Mouse (Mus musculus) midbrain, embryonic 14.5 days (tissue): ENCODE results near the gene Foxg1. TPM values are rescaled to one million over a fixed set of nuclear protein-coding genes. Genes with fewer than 3 reads are reported as not detected.

Experiments used
- ATAC-seq: fragments of 200-750 bp; cut with Nextera tagmentation; 2 replicates; pipeline ENCODE4 v1.8.0; 2017; ENCODE audit warnings: moderate number of reproducible peaks, moderate library complexity; ENCODE audit not compliant: low FRiP score, low TSS enrichment
- DNase-seq: peaks from one replicate; pipeline ENCODE4 v3.0.0-alpha.2; 2015
- H3K27ac ChIP-seq: fragments of 300-500 bp; sonication (generic); replicated peaks from 2 replicates; pipeline ENCODE4 v1.5.1; 2014; ENCODE audit warnings: mild to moderate bottlenecking, low read depth, low read length, moderate library complexity
- H3K27me3 ChIP-seq: fragments of 300-500 bp; sonication (generic); 2 replicates; pipeline ENCODE4 v1.6.1; 2014; ENCODE audit warnings: low read length, control low read depth, mixed read lengths; ENCODE audit not compliant: control insufficient read depth, insufficient read depth
- H3K36me3 ChIP-seq: fragments of 300-500 bp; sonication (generic); 2 replicates; pipeline ENCODE4 v1.6.1; 2014; ENCODE audit warnings: low read length, control low read depth; ENCODE audit not compliant: control insufficient read depth, insufficient read depth
- H3K4me1 ChIP-seq: fragments of 300-500 bp; sonication (generic); 2 replicates; pipeline ENCODE4 v1.6.1; 2014; ENCODE audit warnings: mild to moderate bottlenecking, antibody characterized with exemption, low read length, control low read depth; ENCODE audit not compliant: control insufficient read depth, insufficient read depth
- H3K4me2 ChIP-seq: fragments of 300-500 bp; sonication (generic); 2 replicates; pipeline ENCODE4 v1.6.1; 2014; ENCODE audit warnings: mild to moderate bottlenecking, low read length, moderate library complexity
- H3K4me3 ChIP-seq: fragments of 300-500 bp; sonication (generic); replicated peaks from 2 replicates; pipeline ENCODE4 v1.5.1; 2014; ENCODE audit warnings: low read depth, low read length
- H3K9ac ChIP-seq: fragments of 300-500 bp; sonication (generic); replicated peaks from 2 replicates; pipeline ENCODE4 v1.6.1; 2014; ENCODE audit warnings: mild to moderate bottlenecking, low read length, moderate library complexity
- H3K9me3 ChIP-seq: fragments of 300-500 bp; sonication (generic); 2 replicates; pipeline ENCODE4 v1.6.1; 2016; ENCODE audit warnings: low read length, control low read depth, mixed read lengths; ENCODE audit not compliant: control insufficient read depth
- WGBS: fragments of 180-500 bp; shearing (Covaris S2); extraction: QIAGEN DNeasy Blood & Tissue Kit; methylation state at CpG from one replicate; pipeline ENCODE4 v1.1.7; 2014; 5-methylcytosine and 5-hydroxymethylcytosine counted together
- polyA plus RNA-seq: library from polyadenylated mRNA; unstranded; fragments of >200 nt; fragmentation: Nextera tagmentation; extraction: Ambion mirVana; gene quantifications from 2 replicates; pipeline ENCODE4 v1.2.1, GENCODE M21; 2014

Foxg1 gene
- polyA plus RNA-seq, 1 experiment from 2014 or later, result 0.28 TPM

DNA sequence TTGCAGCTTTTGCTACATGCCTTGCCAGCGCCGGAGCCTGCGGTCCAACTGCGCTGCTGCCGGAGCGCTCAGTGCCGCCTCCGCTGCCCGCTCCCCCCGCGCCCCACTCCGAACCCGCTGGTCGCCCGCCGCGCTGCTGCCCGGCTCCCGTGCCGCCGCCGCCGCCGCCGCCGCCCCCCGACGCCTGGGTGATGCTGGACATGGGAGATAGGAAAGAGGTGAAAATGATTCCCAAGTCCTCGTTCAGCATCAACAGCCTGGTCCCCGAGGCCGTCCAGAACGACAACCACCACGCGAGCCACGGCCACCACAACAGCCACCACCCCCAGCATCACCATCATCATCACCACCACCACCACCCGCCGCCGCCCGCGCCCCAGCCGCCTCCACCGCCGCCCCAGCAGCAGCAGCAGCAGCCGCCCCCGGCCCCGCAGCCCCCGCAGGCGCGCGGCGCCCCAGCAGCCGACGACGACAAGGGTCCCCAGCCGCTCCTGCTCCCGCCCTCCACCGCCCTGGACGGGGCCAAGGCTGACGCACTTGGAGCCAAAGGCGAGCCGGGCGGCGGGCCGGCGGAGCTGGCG is 1.9 kb downstream of the Foxg1 start:
- Histone ChIP-seq H3K4me3 (no peak overlapping the region), H3K9ac (no peak overlapping the region), H3K4me2 (peak overlapping the region; percentile 44), H3K27ac (no peak overlapping the region), H3K27me3 (peaks cover 71% of the 10 kb centered on the region), H3K4me1 (no peaks in the 10 kb centered on the region), H3K36me3 (no peaks in the 10 kb centered on the region), H3K9me3 (no peaks in the 10 kb centered on the region)
- ATAC-seq, result no peak
- DNase-seq, result peak; percentile 14
- under 1% methylated on average over 52 of the region's 66 CpGs for WGBS

DNA sequence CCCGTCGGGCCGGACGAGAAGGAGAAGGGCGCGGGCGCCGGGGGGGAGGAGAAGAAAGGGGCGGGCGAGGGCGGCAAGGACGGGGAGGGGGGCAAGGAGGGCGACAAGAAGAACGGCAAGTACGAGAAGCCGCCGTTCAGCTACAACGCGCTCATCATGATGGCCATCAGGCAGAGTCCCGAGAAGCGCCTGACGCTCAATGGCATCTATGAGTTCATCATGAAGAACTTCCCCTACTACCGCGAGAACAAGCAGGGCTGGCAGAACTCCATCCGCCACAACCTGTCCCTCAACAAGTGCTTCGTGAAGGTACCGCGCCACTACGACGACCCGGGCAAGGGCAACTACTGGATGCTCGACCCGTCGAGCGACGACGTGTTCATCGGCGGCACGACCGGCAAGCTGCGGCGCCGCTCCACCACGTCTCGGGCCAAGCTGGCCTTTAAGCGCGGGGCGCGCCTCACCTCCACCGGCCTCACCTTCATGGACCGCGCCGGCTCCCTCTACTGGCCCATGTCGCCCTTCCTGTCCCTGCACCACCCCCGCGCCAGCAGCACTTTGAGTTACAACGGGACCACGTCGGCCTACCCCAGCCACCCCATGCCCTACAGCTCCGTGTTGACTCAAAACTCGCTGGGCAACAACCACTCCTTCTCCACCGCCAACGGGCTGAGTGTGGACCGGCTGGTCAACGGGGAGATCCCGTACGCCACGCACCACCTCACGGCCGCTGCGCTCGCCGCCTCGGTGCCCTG is 2.6 kb downstream of the Foxg1 start, which contains the start of gene Gm43517:
Gm43517 (plus strand) TSS at position 299 of the 755 bp plus-strand sequence.
- Histone ChIP-seq H3K27ac (no peak within 1 kb of the TSS), H3K4me1 (no peaks in the 10 kb centered on the region), H3K9me3 (no peaks in the 10 kb centered on the region), H3K4me2 (peak within 1 kb of the TSS; percentile 44), H3K4me3 (peak within 1 kb of the TSS; percentile 25), H3K36me3 (no peaks in the 10 kb centered on the region), H3K9ac (no peak within 1 kb of the TSS), H3K27me3 (peaks cover 71% of the 10 kb centered on the region)
- under 1% methylated on average over 67 of the region's 75 CpGs for WGBS
- DNase-seq (peak; percentile 54), ATAC-seq (0 out of 2 replicates have a peak, but pooled peaks have one; percentile 18)

DNA sequence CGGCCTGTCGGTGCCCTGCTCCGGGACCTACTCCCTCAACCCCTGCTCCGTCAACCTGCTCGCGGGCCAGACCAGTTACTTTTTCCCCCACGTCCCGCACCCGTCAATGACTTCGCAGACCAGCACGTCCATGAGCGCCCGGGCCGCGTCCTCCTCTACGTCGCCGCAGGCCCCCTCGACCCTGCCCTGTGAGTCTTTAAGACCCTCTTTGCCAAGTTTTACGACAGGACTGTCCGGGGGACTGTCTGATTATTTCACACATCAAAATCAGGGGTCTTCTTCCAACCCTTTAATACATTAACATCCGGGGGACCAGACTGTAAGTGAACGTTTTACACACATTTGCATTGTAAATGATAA is 3.2 kb downstream of the Foxg1 start:
- peak; percentile 46 for DNase-seq
- H3K4me1 ChIP-seq, result no peaks in the 10 kb centered on the region
- H3K9ac ChIP-seq, result no peak overlapping the region
- no peak overlapping the region for H3K4me2 ChIP-seq
- WGBS, result 1% methylated on average over 23 of the region's 23 CpGs
- no peaks in the 10 kb centered on the region for H3K36me3 ChIP-seq
- no peak overlapping the region for H3K4me3 ChIP-seq
- no peak overlapping the region for H3K27ac ChIP-seq
- ATAC-seq, result no peak
- H3K9me3 ChIP-seq, result no peaks in the 10 kb centered on the region
- H3K27me3 ChIP-seq, result peaks cover 71% of the 10 kb centered on the region

DNA sequence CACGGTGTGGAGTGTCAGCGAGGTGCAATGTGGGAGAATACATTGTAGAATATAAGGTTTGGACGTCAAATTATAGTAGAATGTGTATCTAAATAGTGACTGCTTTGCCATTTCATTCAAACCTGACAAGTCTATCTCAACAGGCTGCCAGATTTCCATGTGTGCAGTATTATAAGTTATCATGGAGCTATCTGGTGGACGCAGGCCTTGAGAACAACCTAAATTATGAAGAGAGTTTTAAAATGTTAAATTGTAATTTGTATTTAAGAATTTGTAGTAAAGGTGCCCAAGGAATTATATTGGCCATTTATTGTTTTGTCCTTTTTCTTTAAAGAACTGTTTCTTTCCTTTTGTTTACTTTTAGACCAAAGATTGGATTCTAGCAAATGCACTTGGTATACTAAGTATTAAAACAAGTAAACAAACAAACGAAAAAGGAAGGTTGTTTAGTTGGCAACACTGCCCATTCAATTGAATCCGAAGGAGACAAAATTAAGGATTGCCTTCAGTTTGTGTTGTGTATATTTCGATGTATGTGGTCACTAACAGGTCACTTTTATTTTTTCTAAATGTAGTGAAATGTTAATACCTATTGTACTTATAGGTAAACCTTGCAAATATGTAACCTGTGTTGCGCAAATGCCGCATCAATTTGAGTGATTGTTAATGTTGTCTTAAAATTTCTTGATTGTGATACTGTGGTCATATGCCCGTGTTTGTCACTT is 3.8 kb downstream of the Foxg1 start:
- 9% methylated on average over 10 of the region's 10 CpGs for whole genome bisulfite sequencing
- DNase-seq, result peak; percentile 63
- Histone ChIP-seq H3K27ac (no peak overlapping the region), H3K9me3 (no peaks in the 10 kb centered on the region), H3K9ac (no peak overlapping the region), H3K36me3 (no peaks in the 10 kb centered on the region), H3K4me3 (no peak overlapping the region), H3K4me1 (no peaks in the 10 kb centered on the region), H3K27me3 (peaks cover 72% of the 10 kb centered on the region), H3K4me2 (no peak overlapping the region)
- no peak for ATAC-seq

DNA sequence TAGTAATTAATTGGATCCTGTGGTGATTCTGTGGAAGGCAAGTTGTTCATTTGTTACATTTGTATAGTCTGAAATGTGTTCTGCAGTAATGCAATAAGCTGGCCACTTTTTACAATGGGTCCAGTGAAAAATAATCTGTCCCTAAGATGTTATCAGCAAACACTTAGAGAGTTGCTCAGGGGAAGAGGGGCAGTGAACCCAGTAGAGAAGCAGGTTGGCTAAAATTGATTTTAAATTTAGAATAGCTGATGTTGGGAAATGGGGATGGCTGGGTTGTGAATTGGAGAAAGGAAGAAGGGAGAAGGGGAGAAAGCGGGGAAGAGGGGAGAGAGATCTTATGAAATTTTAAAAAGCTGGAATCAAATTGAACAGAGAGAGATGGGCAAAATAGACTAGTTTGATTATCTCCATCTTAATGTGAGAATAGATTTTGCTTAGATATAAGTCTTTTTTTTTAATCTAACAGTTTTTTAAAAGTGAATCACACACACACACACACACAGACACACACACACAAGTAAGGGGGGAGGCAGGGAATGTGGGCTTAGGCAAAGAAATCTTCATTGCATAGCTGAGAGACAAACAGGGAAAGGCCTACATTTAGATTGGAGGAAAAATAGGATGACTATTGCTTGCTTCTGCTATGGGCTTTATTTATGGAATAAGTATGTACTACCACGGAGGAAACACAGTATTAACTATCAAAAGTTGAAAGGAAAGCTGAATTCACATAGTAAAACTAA is 5.6 kb downstream of the Foxg1 start:
- Histone ChIP-seq H3K27me3 (peaks cover 71% of the 10 kb centered on the region), H3K9me3 (no peaks in the 10 kb centered on the region), H3K4me3 (no peak overlapping the region), H3K9ac (no peak overlapping the region), H3K4me2 (no peak overlapping the region), H3K27ac (no peak overlapping the region), H3K36me3 (no peaks in the 10 kb centered on the region), H3K4me1 (no peaks in the 10 kb centered on the region)
- ATAC-seq, result no peak
- WGBS, result 14% methylated on average over 2 of the region's 2 CpGs
- DNase-seq, result peak; percentile 15

DNA sequence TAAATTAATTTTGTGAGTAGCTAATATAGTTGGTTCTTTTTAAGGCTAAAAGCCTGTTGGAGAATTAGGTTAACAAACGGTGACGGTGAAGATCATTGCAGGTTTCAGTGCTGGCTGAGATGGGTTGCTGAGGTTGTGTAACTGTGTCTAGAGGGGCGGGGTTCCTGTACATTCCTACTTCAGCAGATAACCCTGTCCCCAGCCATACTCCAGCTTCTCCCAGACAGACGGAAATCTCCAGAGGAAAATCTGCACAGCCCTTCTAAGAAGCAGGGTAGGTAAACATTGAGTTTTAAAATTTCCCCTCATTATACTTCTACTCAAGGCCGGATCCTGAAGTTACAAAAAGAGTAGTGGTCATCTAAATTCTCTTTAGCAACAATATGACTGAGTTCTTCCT is 7.2 kb downstream of the Foxg1 start:
- Histone ChIP-seq H3K27me3 (peaks cover 72% of the 10 kb centered on the region), H3K4me2 (no peak overlapping the region), H3K36me3 (no peaks in the 10 kb centered on the region), H3K4me1 (no peaks in the 10 kb centered on the region), H3K9ac (no peak overlapping the region), H3K9me3 (no peaks in the 10 kb centered on the region), H3K4me3 (no peak overlapping the region), H3K27ac (no peak overlapping the region)
- WGBS, result 2% methylated on average over 5 of the region's 5 CpGs
- ATAC-seq (no peak), DNase-seq (no peak)

DNA sequence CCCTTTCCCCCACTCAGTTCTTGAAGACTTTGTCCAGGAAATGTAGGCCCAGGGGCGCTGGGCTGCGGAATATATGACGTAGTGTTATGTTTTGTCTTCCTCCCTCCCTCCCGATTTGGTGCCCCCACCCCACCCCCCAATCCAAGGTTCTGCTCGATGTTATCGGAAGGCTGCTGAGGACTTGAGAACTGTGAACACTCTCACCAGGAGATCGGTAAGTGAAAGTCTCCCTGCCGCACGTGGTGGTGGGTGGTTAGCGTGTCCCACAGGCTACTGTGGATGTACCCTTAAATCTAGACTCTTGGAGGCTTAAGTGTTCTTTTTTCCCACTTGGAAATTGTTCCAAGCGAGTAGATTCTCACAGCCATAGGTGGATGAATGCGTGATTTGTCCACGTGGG is 7.8 kb downstream of the Foxg1 start:
- H3K4me1 ChIP-seq, result no peaks in the 10 kb centered on the region
- DNase-seq (peak; percentile 26), ATAC-seq (no peak)
- 3% methylated on average over 13 of the region's 13 CpGs for WGBS
- H3K9ac ChIP-seq, result no peak overlapping the region
- no peak overlapping the region for H3K27ac ChIP-seq
- no peak overlapping the region for H3K4me2 ChIP-seq
- H3K9me3 ChIP-seq, result no peaks in the 10 kb centered on the region
- H3K27me3 ChIP-seq, result peaks cover 72% of the 10 kb centered on the region
- H3K4me3 ChIP-seq, result no peak overlapping the region
- H3K36me3 ChIP-seq, result no peaks in the 10 kb centered on the region

DNA sequence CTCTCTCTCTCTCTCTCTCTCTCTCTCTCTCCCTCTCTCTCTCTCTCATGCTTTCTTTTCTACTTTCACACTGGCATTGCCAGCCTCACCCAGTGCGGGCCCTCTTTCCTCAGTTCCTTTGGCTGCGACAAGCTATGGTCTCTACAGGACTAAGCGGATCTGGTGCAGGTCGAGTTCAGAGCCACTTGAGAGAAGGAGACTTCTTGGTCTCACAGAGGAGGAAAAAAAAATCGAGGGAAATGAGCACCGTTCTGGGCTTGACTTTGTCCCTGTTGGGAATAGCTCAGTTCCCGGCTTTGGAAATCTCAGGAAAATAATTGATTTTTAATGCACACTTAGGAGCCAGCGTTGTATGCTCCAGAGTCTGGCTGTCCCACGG is 8.5 kb downstream of the Foxg1 start:
- under 1% methylated on average over 9 of the region's 9 CpGs for WGBS
- no peak for DNase-seq
- Histone ChIP-seq H3K36me3 (no peaks in the 10 kb centered on the region), H3K4me2 (peak overlapping the region; percentile 42), H3K4me3 (0 out of 2 replicates have a peak overlapping the region, but pooled peaks have one; percentile 22), H3K27ac (no peak overlapping the region), H3K9ac (no peak overlapping the region), H3K4me1 (no peaks in the 10 kb centered on the region), H3K27me3 (peaks cover 70% of the 10 kb centered on the region), H3K9me3 (no peaks in the 10 kb centered on the region)
- 0 out of 2 replicates have a peak, but pooled peaks have one; percentile 4 for ATAC-seq
